Mouse (Mus musculus): ENCODE measurements around the gene Sash1. TPM values are rescaled to one million over a fixed set of nuclear protein-coding genes. Genes with fewer than 3 reads are reported as not detected.
A peak's percentile ranks its signal among the peaks of the same experiment; 100 is the strongest.

Gene Sash1
- polyA plus RNA-seq, 1 experiment from 2014 or later, result 5.0 TPM

- Histone ChIP-seq H3K36me3 (ENCODE audit: control insufficient read depth, insufficient read depth, low read length) (no peaks in the 10 kb centered on the region), H3K4me1 (ENCODE audit: control insufficient read depth in 2 of 2, insufficient read depth in 2 of 2, low read length in 2 of 2) (0 out of 4 replicates have a peak, but pooled peaks cover 0 to 2% of the 10 kb centered on the region in 2 experiments), H3K4me3 (ENCODE audit: control insufficient read depth in 1 of 2, insufficient read depth in 1 of 2, low read depth in 1 of 2, low read length in 2 of 2) (no peak overlapping the region), H3K4me2 (ENCODE audit: low read length) (no peak overlapping the region), H3K27me3 (ENCODE audit: control insufficient read depth, insufficient read depth, low read length) (no peaks in the 10 kb centered on the region), H3K9ac (ENCODE audit: low read length) (no peak overlapping the region), H3K9me3 (ENCODE audit: control insufficient read depth, low read length) (no peaks in the 10 kb centered on the region), H3K27ac (replicated peaks in 1 of 2; ENCODE audit: control insufficient read depth in 1 of 2, insufficient read depth in 1 of 2, low read depth in 2 of 2, low read length in 2 of 2) (no peak overlapping the region)
- 61% methylated on average over 4 of the region's 4 CpGs for WGBS
- ATAC-seq (ENCODE audit: insufficient number of reproducible peaks, insufficient read depth, low FRiP score, low read depth), result no peak
These were observed 28.0 kb upstream of the Sash1 start for GRCm38 (mm10) chr10:8913904-8914303.

- H3K9ac ChIP-seq (ENCODE audit: low read length), result no peak overlapping the region
- 0 out of 4 replicates have a peak, but pooled peaks cover 0 to 2% of the 10 kb centered on the region in 2 experiments for H3K4me1 ChIP-seq (ENCODE audit: control insufficient read depth in 2 of 2, insufficient read depth in 2 of 2, low read length in 2 of 2)
- no peak overlapping the region for H3K4me2 ChIP-seq (ENCODE audit: low read length)
- no peaks in the 10 kb centered on the region for H3K9me3 ChIP-seq (ENCODE audit: control insufficient read depth, low read length)
- no peak overlapping the region; a peak in 1 of 4 replicates for H3K27ac ChIP-seq (replicated peaks in 1 of 2; ENCODE audit: control insufficient read depth in 1 of 2, insufficient read depth in 1 of 2, low read depth in 2 of 2, low read length in 2 of 2)
- no peak overlapping the region for H3K4me3 ChIP-seq (ENCODE audit: control insufficient read depth in 1 of 2, insufficient read depth in 1 of 2, low read depth in 1 of 2, low read length in 2 of 2)
- H3K36me3 ChIP-seq (ENCODE audit: control insufficient read depth, insufficient read depth, low read length), result no peaks in the 10 kb centered on the region
- WGBS, result 64% methylated on average over 5 of the region's 5 CpGs
- H3K27me3 ChIP-seq (ENCODE audit: control insufficient read depth, insufficient read depth, low read length), result no peaks in the 10 kb centered on the region
- no peak for ATAC-seq (ENCODE audit: insufficient number of reproducible peaks, insufficient read depth, low FRiP score, low read depth)
These were observed 26.9 kb upstream of the Sash1 start for GRCm38 (mm10) chr10:8912706-8913275.

GRCm38 (mm10) chr10:8912213-8912612 is 26.3 kb upstream of the Sash1 start:
- Histone ChIP-seq H3K9ac (ENCODE audit: low read length) (no peak overlapping the region), H3K27ac (replicated peaks in 1 of 2; ENCODE audit: control insufficient read depth in 1 of 2, insufficient read depth in 1 of 2, low read depth in 2 of 2, low read length in 2 of 2) (peak overlapping the region in 1 of 2 experiments; percentile 51; a peak in 2 of 4 replicates), H3K27me3 (ENCODE audit: control insufficient read depth, insufficient read depth, low read length) (no peaks in the 10 kb centered on the region), H3K4me3 (ENCODE audit: control insufficient read depth in 1 of 2, insufficient read depth in 1 of 2, low read depth in 1 of 2, low read length in 2 of 2) (no peak overlapping the region), H3K4me2 (ENCODE audit: low read length) (no peak overlapping the region), H3K36me3 (ENCODE audit: control insufficient read depth, insufficient read depth, low read length) (no peaks in the 10 kb centered on the region), H3K4me1 (ENCODE audit: control insufficient read depth in 2 of 2, insufficient read depth in 2 of 2, low read length in 2 of 2) (0 out of 4 replicates have a peak, but pooled peaks cover 0 to 2% of the 10 kb centered on the region in 2 experiments), H3K9me3 (ENCODE audit: control insufficient read depth, low read length) (no peaks in the 10 kb centered on the region)
- 65% methylated on average over 4 of the region's 4 CpGs for WGBS
- no peak for ATAC-seq (ENCODE audit: insufficient number of reproducible peaks, insufficient read depth, low FRiP score, low read depth)

- no peak overlapping the region for H3K27ac ChIP-seq (replicated peaks in 1 of 2; ENCODE audit: control insufficient read depth in 1 of 2, insufficient read depth in 1 of 2, low read depth in 2 of 2, low read length in 2 of 2)
- WGBS, result 77% methylated on average over 16 of the region's 16 CpGs
- no peaks in the 10 kb centered on the region for H3K27me3 ChIP-seq (ENCODE audit: control insufficient read depth, insufficient read depth, low read length)
- no peak overlapping the region for H3K4me3 ChIP-seq (ENCODE audit: control insufficient read depth in 1 of 2, insufficient read depth in 1 of 2, low read depth in 1 of 2, low read length in 2 of 2)
- H3K36me3 ChIP-seq (ENCODE audit: control insufficient read depth, insufficient read depth, low read length), result no peaks in the 10 kb centered on the region
- ATAC-seq (ENCODE audit: insufficient number of reproducible peaks, insufficient read depth, low FRiP score, low read depth), result no peak
- H3K9ac ChIP-seq (ENCODE audit: low read length), result no peak overlapping the region
- no peaks in the 10 kb centered on the region for H3K9me3 ChIP-seq (ENCODE audit: control insufficient read depth, low read length)
- H3K4me1 ChIP-seq (ENCODE audit: control insufficient read depth in 2 of 2, insufficient read depth in 2 of 2, low read length in 2 of 2), result 0 out of 4 replicates have a peak, but pooled peaks cover 0 to 2% of the 10 kb centered on the region in 2 experiments
- H3K4me2 ChIP-seq (ENCODE audit: low read length), result no peak overlapping the region
These were observed 24.5 kb upstream of the Sash1 start for GRCm38 (mm10) chr10:8910237-8910990.

- ATAC-seq (ENCODE audit: insufficient number of reproducible peaks, insufficient read depth, low FRiP score, low read depth), result no peak
- H3K4me1 ChIP-seq (ENCODE audit: control insufficient read depth in 2 of 2, insufficient read depth in 2 of 2, low read length in 2 of 2), result no peaks in the 10 kb centered on the region
- no peaks in the 10 kb centered on the region for H3K36me3 ChIP-seq (ENCODE audit: control insufficient read depth, insufficient read depth, low read length)
- no peak overlapping the region for H3K4me3 ChIP-seq (ENCODE audit: control insufficient read depth in 1 of 2, insufficient read depth in 1 of 2, low read depth in 1 of 2, low read length in 2 of 2)
- no peak overlapping the region for H3K27ac ChIP-seq (replicated peaks in 1 of 2; ENCODE audit: control insufficient read depth in 1 of 2, insufficient read depth in 1 of 2, low read depth in 2 of 2, low read length in 2 of 2)
- H3K4me2 ChIP-seq (ENCODE audit: low read length), result no peak overlapping the region
- no peak overlapping the region for H3K9ac ChIP-seq (ENCODE audit: low read length)
- H3K27me3 ChIP-seq (ENCODE audit: control insufficient read depth, insufficient read depth, low read length), result no peaks in the 10 kb centered on the region
- H3K9me3 ChIP-seq (ENCODE audit: control insufficient read depth, low read length), result no peaks in the 10 kb centered on the region
- WGBS, result 87% methylated on average over 6 of the region's 6 CpGs
These were observed 17.2 kb upstream of the Sash1 start for GRCm38 (mm10) chr10:8903086-8903485.

- H3K4me1 ChIP-seq (ENCODE audit: control insufficient read depth in 2 of 2, insufficient read depth in 2 of 2, low read length in 2 of 2), result no peaks in the 10 kb centered on the region
- ATAC-seq (ENCODE audit: insufficient number of reproducible peaks, insufficient read depth, low FRiP score, low read depth), result no peak
- WGBS, result 76% methylated on average over 7 of the region's 7 CpGs
- H3K9ac ChIP-seq (ENCODE audit: low read length), result no peak overlapping the region
- H3K4me2 ChIP-seq (ENCODE audit: low read length), result no peak overlapping the region
- H3K27me3 ChIP-seq (ENCODE audit: control insufficient read depth, insufficient read depth, low read length), result no peaks in the 10 kb centered on the region
- H3K27ac ChIP-seq (replicated peaks in 1 of 2; ENCODE audit: control insufficient read depth in 1 of 2, insufficient read depth in 1 of 2, low read depth in 2 of 2, low read length in 2 of 2), result no peak overlapping the region
- no peak overlapping the region for H3K4me3 ChIP-seq (ENCODE audit: control insufficient read depth in 1 of 2, insufficient read depth in 1 of 2, low read depth in 1 of 2, low read length in 2 of 2)
- H3K9me3 ChIP-seq (ENCODE audit: control insufficient read depth, low read length), result no peaks in the 10 kb centered on the region
- no peaks in the 10 kb centered on the region for H3K36me3 ChIP-seq (ENCODE audit: control insufficient read depth, insufficient read depth, low read length)
These were observed 16.5 kb upstream of the Sash1 start for GRCm38 (mm10) chr10:8902412-8902811.

GRCm38 (mm10) chr10:8898831-8899511 is 13.1 kb upstream of the Sash1 start:
- Histone ChIP-seq H3K36me3 (ENCODE audit: control insufficient read depth, insufficient read depth, low read length) (no peaks in the 10 kb centered on the region), H3K27ac (replicated peaks in 1 of 2; ENCODE audit: control insufficient read depth in 1 of 2, insufficient read depth in 1 of 2, low read depth in 2 of 2, low read length in 2 of 2) (no peak overlapping the region)
- WGBS, result 79% methylated on average over 8 of the region's 8 CpGs

More at GRCm38 (mm10) chr10:8898831-8899511, 13.1 kb upstream of the Sash1 start:
- Histone ChIP-seq H3K27me3 (ENCODE audit: control insufficient read depth, insufficient read depth, low read length) (no peaks in the 10 kb centered on the region), H3K9ac (ENCODE audit: low read length) (no peak overlapping the region), H3K4me3 (ENCODE audit: control insufficient read depth in 1 of 2, insufficient read depth in 1 of 2, low read depth in 1 of 2, low read length in 2 of 2) (no peak overlapping the region), H3K4me2 (ENCODE audit: low read length) (no peak overlapping the region), H3K9me3 (ENCODE audit: control insufficient read depth, low read length) (no peaks in the 10 kb centered on the region), H3K4me1 (ENCODE audit: control insufficient read depth in 2 of 2, insufficient read depth in 2 of 2, low read length in 2 of 2) (no peaks in the 10 kb centered on the region; a peak in 1 of 4 replicates)
- no peak for ATAC-seq (ENCODE audit: insufficient number of reproducible peaks, insufficient read depth, low FRiP score, low read depth)

Measured in heart, embryonic 14.5 days (tissue).